Mouse (Mus musculus): ENCODE results near the gene Dclk1. TPM values are rescaled to one million over a fixed set of nuclear protein-coding genes. Genes with fewer than 3 reads are reported as not detected.
A peak's percentile ranks its signal among the peaks of the same experiment; 100 is the strongest.

Dclk1 gene
- total RNA-seq, 2 experiments from 2014 or later = 528 to 532 TPM

GRCm38 (mm10) chr3:55331694-55332093 lies 89.5 kb downstream of the Dclk1 start:
- DNase-seq (ENCODE audit: low spot score in 2 of 2) = no peak

- no peak for DNase-seq (ENCODE audit: low spot score in 2 of 2)
These were observed 91.3 kb downstream of the Dclk1 start for GRCm38 (mm10) chr3:55333511-55333910.

- DNase-seq (ENCODE audit: low spot score in 2 of 2) = no peak
These were observed 94.7 kb downstream of the Dclk1 start for GRCm38 (mm10) chr3:55336895-55337294.

- DNase-seq (ENCODE audit: low spot score in 2 of 2) = no peak
These were observed 95.5 kb downstream of the Dclk1 start for GRCm38 (mm10) chr3:55337671-55338070.

- DNase-seq (ENCODE audit: low spot score in 2 of 2) = no peak
These were observed 100.3 kb downstream of the Dclk1 start for GRCm38 (mm10) chr3:55342445-55342844.

GRCm38 (mm10) chr3:55347371-55348025 lies 105.3 kb downstream of the Dclk1 start:
- peak; percentile 71 to 88 for DNase-seq (ENCODE audit: low spot score in 2 of 2)

GRCm38 (mm10) chr3:55348026-55348390 lies 105.8 kb downstream of the Dclk1 start:
- DNase-seq (ENCODE audit: low spot score in 2 of 2) = no peak

- no peak for DNase-seq (ENCODE audit: low spot score in 2 of 2)
These were observed 108.0 kb downstream of the Dclk1 start for GRCm38 (mm10) chr3:55350194-55350593.

- DNase-seq (ENCODE audit: low spot score in 2 of 2) = peak in 1 of 2 experiments; percentile 78
These were observed 109.3 kb downstream of the Dclk1 start for GRCm38 (mm10) chr3:55351281-55352052.

- DNase-seq (ENCODE audit: low spot score in 2 of 2) = no peak
These were observed 110.4 kb downstream of the Dclk1 start for GRCm38 (mm10) chr3:55352529-55352928.

GRCm38 (mm10) chr3:55353169-55353568 lies 111.0 kb downstream of the Dclk1 start:
- DNase-seq (ENCODE audit: low spot score in 2 of 2) = no peak

- DNase-seq (ENCODE audit: low spot score in 2 of 2) = peak in 1 of 2 experiments; percentile 67
These were observed 111.8 kb downstream of the Dclk1 start for GRCm38 (mm10) chr3:55353909-55354511.

GRCm38 (mm10) chr3:55354765-55355164 lies 112.6 kb downstream of the Dclk1 start:
- peak in 1 of 2 experiments; percentile 90 for DNase-seq (ENCODE audit: low spot score in 2 of 2)

GRCm38 (mm10) chr3:55358486-55358885 lies 116.3 kb downstream of the Dclk1 start:
- DNase-seq (ENCODE audit: low spot score in 2 of 2) = no peak

- no peak for DNase-seq (ENCODE audit: low spot score in 2 of 2)
These were observed 118.7 kb downstream of the Dclk1 start for GRCm38 (mm10) chr3:55360836-55361235.

GRCm38 (mm10) chr3:55367166-55367565 lies 125.0 kb downstream of the Dclk1 start:
- no peak for DNase-seq (ENCODE audit: low spot score in 2 of 2)

GRCm38 (mm10) chr3:55369156-55369555 lies 127.0 kb downstream of the Dclk1 start:
- no peak for DNase-seq (ENCODE audit: low spot score in 2 of 2)

- DNase-seq (ENCODE audit: low spot score in 2 of 2) = peak; percentile 77 to 90
These were observed 131.5 kb downstream of the Dclk1 start for GRCm38 (mm10) chr3:55373689-55374088.

GRCm38 (mm10) chr3:55378591-55378990 lies 136.4 kb downstream of the Dclk1 start:
- DNase-seq (ENCODE audit: low spot score in 2 of 2) = no peak

- DNase-seq (ENCODE audit: low spot score in 2 of 2) = no peak
These were observed 138.3 kb downstream of the Dclk1 start for GRCm38 (mm10) chr3:55380471-55380870.

GRCm38 (mm10) chr3:55392605-55393004 lies 150.4 kb downstream of the Dclk1 start:
- no peak for DNase-seq (ENCODE audit: low spot score in 2 of 2)

GRCm38 (mm10) chr3:55393549-55393948 lies 151.4 kb downstream of the Dclk1 start:
- DNase-seq (ENCODE audit: low spot score in 2 of 2) = no peak

All from layer of hippocampus, adult 18-20 months (tissue).